Comparison of ENCODE assay signal across 21 mouse cellular contexts in genomic region chr17:14627828-14628338, GRCm38 (mm10).
DNase-seq lines count a peak whose midpoint lies in the region; ATAC-seq lines count a peak whose summit lies in the region.
"Had no signal": no experiment of that assay in that cellular context is flagged by ENCODE, and none has a peak within 500 bp of the region (broad histone marks: within the 10 kb centered on the region; RNA-seq: fewer than 3 reads in every experiment).

No protein-coding gene starts in this region.

- no peaks in the 10 kb centered on the region for H3K9me3 ChIP-seq in kidney, embryonic 16.5 days (ENCODE audit: low read length)
- no peaks in the 10 kb centered on the region for H3K9me3 ChIP-seq in embryonic facial prominence, embryonic 10.5 days
- H3K9me3 ChIP-seq in hindbrain, embryonic 16.5 days (ENCODE audit: control insufficient read depth, low read length), result no peaks in the 10 kb centered on the region
- H3K9me3 ChIP-seq: forebrain, embryonic 15.5 days; heart, embryonic 13.5 days; midbrain, embryonic 15.5 days had no signal

- no peak for ATAC-seq in kidney, embryonic 16.5 days (ENCODE audit: low FRiP score, low TSS enrichment)
- no peak for ATAC-seq in hindbrain, embryonic 16.5 days
- ATAC-seq: forebrain, embryonic 15.5 days; intestine, postnatal 0 days; lung, postnatal 0 days; midbrain, embryonic 15.5 days had no signal

- WGBS in kidney, embryonic 16.5 days, result 80% methylated on average over 12 of the region's 12 CpGs
- WGBS in embryonic facial prominence, embryonic 10.5 days, result 73% methylated on average over 12 of the region's 12 CpGs
- 93% methylated on average over 12 of the region's 12 CpGs for WGBS in hindbrain, embryonic 16.5 days

- intact Hi-C loops in gastrocnemius, postnatal 14 days (cut with DNase I; ENCODE audit: low total_unique reads), result no loop called here

- no peak overlapping the region for H3K9ac ChIP-seq in kidney, embryonic 16.5 days (replicated peaks; ENCODE audit: low read length)
- H3K9ac ChIP-seq in hindbrain, embryonic 16.5 days (ENCODE audit: low read depth, low read length), result no peak overlapping the region
- H3K9ac ChIP-seq: forebrain, embryonic 15.5 days; heart, embryonic 13.5 days; hindbrain, embryonic 14.5 days; midbrain, embryonic 15.5 days had no signal

- H3K4me3 ChIP-seq in kidney, embryonic 16.5 days (ENCODE audit: low read length), result no peak overlapping the region
- H3K4me3 ChIP-seq in embryonic facial prominence, embryonic 10.5 days, result no peak overlapping the region
- H3K4me3 ChIP-seq in hindbrain, embryonic 16.5 days (ENCODE audit: low read length), result no peak overlapping the region
- H3K4me3 ChIP-seq: forebrain, embryonic 15.5 days; heart, embryonic 13.5 days; midbrain, embryonic 15.5 days; myocyte had no signal

- peaks cover 7% of the 10 kb centered on the region; the same call in 1 of the 2 replicates for H3K4me1 ChIP-seq in kidney, embryonic 16.5 days (ENCODE audit: insufficient read depth, low read length)
- peaks cover 27% of the 10 kb centered on the region for H3K4me1 ChIP-seq in embryonic facial prominence, embryonic 10.5 days
- H3K4me1 ChIP-seq in hindbrain, embryonic 16.5 days (ENCODE audit: control insufficient read depth, insufficient read depth, low read depth, low read length), result no peaks in the 10 kb centered on the region
- H3K4me1 ChIP-seq: forebrain, embryonic 15.5 days; midbrain, embryonic 15.5 days had no signal

- no peaks in the 10 kb centered on the region for H3K27me3 ChIP-seq in kidney, embryonic 16.5 days (ENCODE audit: insufficient read depth, low read length)
- no peaks in the 10 kb centered on the region for H3K27me3 ChIP-seq in embryonic facial prominence, embryonic 10.5 days (replicated peaks; ENCODE audit: low read depth, poor library complexity, severe bottlenecking)
- no peaks in the 10 kb centered on the region for H3K27me3 ChIP-seq in hindbrain, embryonic 16.5 days (replicated peaks; ENCODE audit: control insufficient read depth, insufficient read depth, low read length)
- H3K27me3 ChIP-seq: forebrain, embryonic 15.5 days; heart, embryonic 13.5 days; midbrain, embryonic 15.5 days had no signal

- H3K27ac ChIP-seq in kidney, embryonic 16.5 days (ENCODE audit: low read length), result peak overlapping the region; percentile 36; the same call in 1 of the 2 replicates
- peak overlapping the region; percentile 27; the same call in 1 of the 2 replicates for H3K27ac ChIP-seq in embryonic facial prominence, embryonic 10.5 days (replicated peaks)
- H3K27ac ChIP-seq in hindbrain, embryonic 16.5 days (ENCODE audit: low read depth, low read length), result no peak overlapping the region
- H3K27ac ChIP-seq: forebrain, embryonic 15.5 days; heart, embryonic 13.5 days; hindbrain, embryonic 14.5 days; midbrain, embryonic 15.5 days had no signal

- no peaks in the 10 kb centered on the region for H3K36me3 ChIP-seq in kidney, embryonic 16.5 days (ENCODE audit: insufficient read depth, low read length)
- no peaks in the 10 kb centered on the region for H3K36me3 ChIP-seq in embryonic facial prominence, embryonic 10.5 days (replicated peaks)
- H3K36me3 ChIP-seq in hindbrain, embryonic 16.5 days (ENCODE audit: control insufficient read depth, insufficient read depth, low read length), result no peaks in the 10 kb centered on the region
- H3K36me3 ChIP-seq: forebrain, embryonic 15.5 days; heart, embryonic 13.5 days; midbrain, embryonic 15.5 days had no signal

- no peak overlapping the region for H3K4me2 ChIP-seq in kidney, embryonic 16.5 days (replicated peaks; ENCODE audit: low read depth, low read length)
- no peak overlapping the region for H3K4me2 ChIP-seq in hindbrain, embryonic 16.5 days (ENCODE audit: low read length)
- H3K4me2 ChIP-seq: forebrain, embryonic 15.5 days; heart, embryonic 13.5 days; hindbrain, embryonic 14.5 days; midbrain, embryonic 15.5 days had no signal

- DNase-seq in kidney, postnatal 36 days, result no peak
- peak; percentile 43 for DNase-seq in NIH3T3 (ENCODE audit: low read depth)
- DNase-seq in embryonic facial prominence, embryonic 10.5 days (ENCODE audit: low spot score), result peak; percentile 41
- peak; percentile 47 for DNase-seq in gastrocnemius, postnatal 14 days
- DNase-seq in lung, postnatal 4 days, result no peak
- DNase-seq: adrenal gland, adult 2 months; cerebellum, adult 8-10 months; heart, adult 18-20 months; heart, postnatal 36 days; layer of hippocampus, postnatal 36 days; liver; spleen, adult 18-20 months had no signal

Comparison
In these comparisons a context has a peak if more than half of its experiments do, and no peak if none do; other contexts are left out.
1. DNase-seq: peak in NIH3T3 (single experiment), embryonic facial prominence, embryonic 10.5 days (single experiment) and gastrocnemius, postnatal 14 days (single experiment); none in kidney, postnatal 36 days (0 of 2) and lung, postnatal 4 days (0 of 2).